Comparison of ENCODE assay signal across 24 mouse cellular contexts in genomic region chr13:76523170-76523569, GRCm38 (mm10).
A peak's percentile ranks its signal among the peaks of the same experiment; 100 is the strongest.
DNase-seq lines count a peak whose midpoint lies in the region; ATAC-seq and TF ChIP-seq lines count a peak whose summit lies in the region.
"Had no signal": no experiment of that assay in that cellular context is flagged by ENCODE, and none has a peak within 500 bp of the region (broad histone marks: within the 10 kb centered on the region; RNA-seq: fewer than 3 reads in every experiment).

No protein-coding gene starts in this region.

- H3K27ac ChIP-seq in forebrain, embryonic 13.5 days, result no peak overlapping the region
- H3K27ac ChIP-seq in forebrain, postnatal 0 days (ENCODE audit: low read depth, low read length), result no peak overlapping the region
- H3K27ac ChIP-seq: embryonic facial prominence, embryonic 12.5 days; embryonic facial prominence, embryonic 15.5 days; heart, adult 2 months; heart, embryonic 10.5 days; hindbrain, embryonic 12.5 days; hindbrain, embryonic 15.5 days had no signal

- H3K9me3 ChIP-seq in forebrain, embryonic 13.5 days (replicated peaks), result no peaks in the 10 kb centered on the region
- no peaks in the 10 kb centered on the region for H3K9me3 ChIP-seq in forebrain, postnatal 0 days (ENCODE audit: low read length)
- H3K9me3 ChIP-seq: embryonic facial prominence, embryonic 12.5 days; embryonic facial prominence, embryonic 15.5 days; heart, embryonic 10.5 days; hindbrain, embryonic 12.5 days; hindbrain, embryonic 15.5 days had no signal

- no peak for TF ChIP-seq POLR2A in brain, embryonic 14.5 days (IDR thresholded peaks at IDR 0.05; ENCODE audit: borderline replicate concordance, extremely low read depth, insufficient read depth, insufficient read length, poor library complexity, severe bottlenecking)

- no peaks in the 10 kb centered on the region for H3K36me3 ChIP-seq in forebrain, embryonic 13.5 days (ENCODE audit: poor library complexity, severe bottlenecking)
- H3K36me3 ChIP-seq in forebrain, postnatal 0 days (ENCODE audit: insufficient read depth), result no peaks in the 10 kb centered on the region
- H3K36me3 ChIP-seq: embryonic facial prominence, embryonic 12.5 days; embryonic facial prominence, embryonic 15.5 days; heart, embryonic 10.5 days; hindbrain, embryonic 12.5 days; hindbrain, embryonic 15.5 days had no signal

- H3K4me2 ChIP-seq in forebrain, embryonic 13.5 days, result no peak overlapping the region
- no peak overlapping the region for H3K4me2 ChIP-seq in forebrain, postnatal 0 days (ENCODE audit: low read depth)
- H3K4me2 ChIP-seq: embryonic facial prominence, embryonic 12.5 days; embryonic facial prominence, embryonic 15.5 days; hindbrain, embryonic 12.5 days; hindbrain, embryonic 15.5 days had no signal

- H3K4me3 ChIP-seq in forebrain, embryonic 13.5 days, result no peak overlapping the region
- H3K4me3 ChIP-seq in forebrain, postnatal 0 days (ENCODE audit: low read depth, low read length), result no peak overlapping the region
- H3K4me3 ChIP-seq: embryonic facial prominence, embryonic 12.5 days; embryonic facial prominence, embryonic 15.5 days; heart, adult 2 months; heart, embryonic 10.5 days; hindbrain, embryonic 12.5 days; hindbrain, embryonic 15.5 days had no signal

- no peak for TF ChIP-seq CTCF in forebrain, postnatal 0 days (IDR thresholded peaks at IDR 0.05; ENCODE audit: low read depth)
- TF ChIP-seq CTCF in brain, embryonic 14.5 days (IDR thresholded peaks at IDR 0.05; ENCODE audit: borderline replicate concordance, extremely low read depth, insufficient read depth, insufficient read length), result no peak

- H3K9ac ChIP-seq in forebrain, embryonic 13.5 days, result no peak overlapping the region
- no peak overlapping the region for H3K9ac ChIP-seq in forebrain, postnatal 0 days
- H3K9ac ChIP-seq: embryonic facial prominence, embryonic 12.5 days; embryonic facial prominence, embryonic 15.5 days; hindbrain, embryonic 12.5 days; hindbrain, embryonic 15.5 days had no signal

- ATAC-seq in forebrain, embryonic 13.5 days, result peak; percentile 70
- no peak for ATAC-seq in forebrain, postnatal 0 days
- ATAC-seq: CD4-positive, CD25-positive, alpha-beta regulatory T cell, adult 4 months; intestine, postnatal 0 days; Patski had no signal

- H3K27me3 ChIP-seq in forebrain, embryonic 13.5 days, result no peaks in the 10 kb centered on the region
- no peaks in the 10 kb centered on the region for H3K27me3 ChIP-seq in forebrain, postnatal 0 days (ENCODE audit: insufficient read depth, low read length)
- H3K27me3 ChIP-seq: embryonic facial prominence, embryonic 12.5 days; embryonic facial prominence, embryonic 15.5 days; hindbrain, embryonic 12.5 days; hindbrain, embryonic 15.5 days; Patski had no signal

- 32% methylated on average over 1 of the region's 1 CpGs for WGBS in forebrain, embryonic 13.5 days
- 41% methylated on average over 1 of the region's 1 CpGs for WGBS in forebrain, postnatal 0 days

- peaks cover 5% of the 10 kb centered on the region; the same call in 1 of the 2 replicates for H3K4me1 ChIP-seq in forebrain, embryonic 13.5 days
- no peaks in the 10 kb centered on the region for H3K4me1 ChIP-seq in forebrain, postnatal 0 days (ENCODE audit: insufficient read depth)
- H3K4me1 ChIP-seq: embryonic facial prominence, embryonic 12.5 days; embryonic facial prominence, embryonic 15.5 days; heart, embryonic 10.5 days; hindbrain, embryonic 12.5 days; hindbrain, embryonic 15.5 days had no signal

- no peak for DNase-seq in forebrain, postnatal 0 days
- peak; percentile 12 for DNase-seq in 3T3-L1 (ENCODE audit: low read depth, low spot score)
- DNase-seq in brain, embryonic 14.5 days (ENCODE audit: low read depth), result peak; percentile 61
- no peak for DNase-seq in right cerebral cortex, postnatal 14 days
- DNase-seq in MN1 (ENCODE audit: low spot score), result no peak
- DNase-seq: adrenal gland, postnatal 10 days; adrenal gland, postnatal 36 days; cerebellum, adult 11 months; cerebellum, adult 2 months; cerebellum, adult 9-11 months; cerebellum, postnatal 25 days; gastrocnemius, postnatal 10 days; gastrocnemius, postnatal 36 days; heart, adult 2 months; kidney, adult 2 months had no signal

Comparison
In these comparisons a context has a peak if more than half of its experiments do, and no peak if none do; other contexts are left out.
1. DNase-seq: peak in 3T3-L1 (single experiment) and brain, embryonic 14.5 days (single experiment); none in forebrain, postnatal 0 days (single experiment), right cerebral cortex, postnatal 14 days (single experiment) and MN1 (single experiment).